Mouse (Mus musculus) CD4-positive naive resting alpha-beta T cell, adult 76 days (primary cell): Measurements from ENCODE around the gene Sms. TPM values are rescaled to one million over a fixed set of nuclear protein-coding genes. Genes with fewer than 3 reads are reported as not detected.

Source experiments
- total RNA-seq: library from RNA; stranded (reverse); gene quantifications from one replicate; pipeline ENCODE4 v1.2.4, GENCODE M21; 2023

Gene Sms
- 40.5 TPM for total RNA-seq

DNA sequence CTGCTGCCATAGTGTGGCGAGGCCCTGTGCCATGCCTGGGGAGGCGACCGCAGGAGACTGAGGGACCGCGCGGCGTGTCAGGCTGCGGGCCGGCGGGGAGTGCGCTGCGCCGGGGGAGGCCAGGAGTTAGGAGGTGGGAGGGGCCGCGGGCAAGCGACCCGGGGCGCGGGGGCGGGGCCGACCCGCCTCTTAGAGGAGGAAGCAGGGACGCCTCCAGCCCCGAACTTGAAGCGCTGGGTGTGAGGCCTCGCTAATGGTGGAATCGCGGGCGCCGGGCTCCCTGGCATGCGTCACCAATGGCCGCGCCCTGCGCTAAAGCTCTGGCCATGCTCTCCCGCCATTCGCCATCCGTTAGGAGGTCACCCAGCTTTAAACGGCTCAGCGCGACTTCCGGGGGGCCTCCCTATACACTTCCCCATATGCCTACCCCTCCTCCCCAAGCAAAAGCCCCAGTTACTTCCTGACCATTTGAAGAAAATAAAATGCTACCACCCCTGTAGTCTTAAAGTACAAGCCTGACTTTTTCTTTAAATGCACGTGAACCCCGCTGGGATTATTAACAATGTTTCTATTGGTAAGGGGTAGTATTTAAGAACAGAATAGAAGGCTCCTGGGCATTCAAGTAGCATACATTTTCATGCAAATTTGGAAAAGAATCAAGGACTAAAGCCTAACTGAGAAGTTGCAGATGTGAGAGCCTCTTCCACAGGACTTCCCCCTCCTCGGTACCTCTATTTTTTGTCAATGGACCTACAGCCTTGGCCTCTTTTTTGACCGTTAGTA, at the start of gene Sms:
Gene Sms, minus strand, starts transcription at position 344 of the 783 bp plus-strand sequence.

DNA sequence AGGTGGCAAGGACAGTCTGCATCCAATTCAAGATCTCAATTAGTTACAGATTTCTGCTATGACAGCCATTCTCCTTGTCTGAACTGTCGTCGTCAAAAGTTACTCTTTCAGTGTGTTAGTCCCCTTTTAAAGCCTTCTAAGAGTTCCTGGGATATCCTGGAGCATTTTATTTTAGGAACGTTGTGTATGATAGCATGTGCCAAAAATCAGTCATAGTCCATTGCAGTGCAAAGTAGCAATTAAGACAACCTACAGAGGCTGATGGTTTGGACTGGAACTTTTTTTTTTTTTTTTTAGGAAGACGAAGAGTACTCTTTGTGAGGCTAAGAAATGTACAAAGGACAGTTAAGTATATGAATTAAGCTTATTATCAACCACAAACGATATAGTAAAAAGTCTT, 76.9 kb downstream of the Sms start, which contains the start of gene Phex:
Gene Phex, minus strand, starts transcription at position 101 of the 400 bp plus-strand sequence.

Other genes starting within 250 kb of the Sms start
- gene Phex, start 77.0 kb downstream of the Sms start, total RNA-seq: 0.12 TPM
- 1.8 TPM for gene Yy2, start 76.7 kb upstream of the Sms start, total RNA-seq
- gene Mbtps2, start 106.4 kb upstream of the Sms start, total RNA-seq: 18.0 TPM
- not detected for gene Smpx, start 206.6 kb upstream of the Sms start, total RNA-seq